Comparison of ENCODE assay signal across 7 mouse cellular contexts in the genomic region with DNA sequence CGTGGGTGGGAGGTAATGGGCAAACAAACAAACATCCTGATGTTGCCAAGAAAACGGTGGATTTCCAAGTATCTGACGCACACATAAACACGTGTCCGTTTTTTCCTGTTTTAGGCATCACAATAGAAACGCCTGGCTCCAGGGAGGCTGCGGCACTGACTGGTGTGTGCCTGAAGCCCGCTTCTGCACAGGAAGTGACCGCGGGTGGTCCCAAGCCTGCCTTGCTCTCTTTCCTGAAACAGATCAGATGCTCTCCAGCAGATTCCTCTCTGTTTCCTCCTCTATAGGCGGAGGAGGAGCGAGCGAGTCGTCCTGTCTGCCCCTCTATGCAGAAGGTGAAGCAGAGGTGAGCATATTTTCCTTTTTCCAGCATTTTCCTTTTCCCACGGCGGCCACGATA.
DNase-seq lines count a peak whose midpoint lies in the region; ATAC-seq and TF ChIP-seq lines count a peak whose summit lies in the region.

No protein-coding gene starts in this region.

- TF ChIP-seq POLR2A in lung, adult 2 months (IDR thresholded peaks at IDR 0.05; ENCODE audit: borderline replicate concordance, extremely low read depth, low read depth, low read length) = peak; percentile 65; the same call in 1 of the 2 replicates

- peak; percentile 47 for DNase-seq in adrenal gland, postnatal 10 days
- DNase-seq in embryonic facial prominence, embryonic 11.5 days (ENCODE audit: low spot score) = peak; percentile 46
- no peak for DNase-seq in lung, adult 2 months
- DNase-seq in retina, embryonic 14.5 days (ENCODE audit: low spot score) = no peak
- DNase-seq in urinary bladder, postnatal 14 days (ENCODE audit: low spot score) = no peak

- H3K4me2 ChIP-seq in embryonic facial prominence, embryonic 11.5 days (ENCODE audit: low read depth, low read length) = no peak overlapping the region; the same call in 1 of the 2 replicates
- peak overlapping the region; percentile 38 for H3K4me2 ChIP-seq in intestine, embryonic 16.5 days (ENCODE audit: low read depth, low read length)

- 44% methylated on average over 17 of the region's 17 CpGs for WGBS in embryonic facial prominence, embryonic 11.5 days
- 47% methylated on average over 17 of the region's 17 CpGs for whole genome bisulfite sequencing in intestine, embryonic 16.5 days
- WGBS in lung, adult 2 months = 35% methylated on average over 17 of the region's 17 CpGs

- H3K27ac ChIP-seq in embryonic facial prominence, embryonic 11.5 days (replicated peaks; ENCODE audit: low read depth, low read length) = no peak overlapping the region
- no peak overlapping the region; the same call in 1 of the 2 replicates for H3K27ac ChIP-seq in intestine, embryonic 16.5 days (ENCODE audit: low read length)

- no peak overlapping the region for H3K9ac ChIP-seq in embryonic facial prominence, embryonic 11.5 days (replicated peaks; ENCODE audit: low read length)
- peak overlapping the region; percentile 21; the same call in 1 of the 2 replicates for H3K9ac ChIP-seq in intestine, embryonic 16.5 days (ENCODE audit: low read depth, low read length)

- no peak for ATAC-seq in embryonic facial prominence, embryonic 11.5 days (replicated peaks; ENCODE audit: insufficient number of reproducible peaks, low FRiP score, low TSS enrichment, low read depth)
- peak; percentile 69 for ATAC-seq in intestine, embryonic 16.5 days
- ATAC-seq in megakaryocyte-erythroid progenitor cell, adult 5-6 weeks (replicated peaks; ENCODE audit: low FRiP score, low TSS enrichment, poor library complexity, severe bottlenecking) = no peak

- H3K27me3 ChIP-seq in embryonic facial prominence, embryonic 11.5 days (ENCODE audit: control insufficient read depth, insufficient read depth, low read length) = no peaks in the 10 kb centered on the region
- H3K27me3 ChIP-seq in intestine, embryonic 16.5 days (replicated peaks; ENCODE audit: control insufficient read depth, insufficient read depth, low read length) = no peaks in the 10 kb centered on the region

- no peaks in the 10 kb centered on the region for H3K36me3 ChIP-seq in embryonic facial prominence, embryonic 11.5 days (replicated peaks; ENCODE audit: control insufficient read depth, insufficient read depth, low read depth, low read length)
- H3K36me3 ChIP-seq in intestine, embryonic 16.5 days (ENCODE audit: control insufficient read depth, insufficient read depth, low read length) = no peaks in the 10 kb centered on the region

- no peaks in the 10 kb centered on the region for H3K9me3 ChIP-seq in embryonic facial prominence, embryonic 11.5 days (replicated peaks; ENCODE audit: control insufficient read depth, low read length)
- H3K9me3 ChIP-seq in intestine, embryonic 16.5 days (ENCODE audit: control insufficient read depth, low read length) = no peaks in the 10 kb centered on the region

- H3K4me3 ChIP-seq in embryonic facial prominence, embryonic 11.5 days (ENCODE audit: low read depth, low read length) = no peak overlapping the region
- no peak overlapping the region for H3K4me3 ChIP-seq in intestine, embryonic 16.5 days (ENCODE audit: low read length)
- peak overlapping the region; percentile 58 for H3K4me3 ChIP-seq in lung, adult 2 months (replicated peaks; ENCODE audit: extremely low read depth, low read depth, low read length)

- TF ChIP-seq CTCF in lung, adult 2 months (IDR thresholded peaks at IDR 0.05; ENCODE audit: insufficient read depth, low read length) = no peak

- H3K4me1 ChIP-seq in embryonic facial prominence, embryonic 11.5 days (ENCODE audit: control insufficient read depth, insufficient read depth, low read length) = no peaks in the 10 kb centered on the region
- 0 out of 2 replicates have a peak, but pooled peaks cover 2% of the 10 kb centered on the region for H3K4me1 ChIP-seq in intestine, embryonic 16.5 days (ENCODE audit: control insufficient read depth, insufficient read depth, low read length)
- H3K4me1 ChIP-seq in lung, adult 2 months (ENCODE audit: control insufficient read depth, insufficient read depth, low read length) = peaks cover 2% of the 10 kb centered on the region

Comparison
In these comparisons a context has a peak if more than half of its experiments do, and no peak if none do; other contexts are left out.
1. DNase-seq: peak in adrenal gland, postnatal 10 days (single experiment) and embryonic facial prominence, embryonic 11.5 days (single experiment); none in lung, adult 2 months (single experiment), retina, embryonic 14.5 days (single experiment) and urinary bladder, postnatal 14 days (single experiment).